Mouse (Mus musculus): ENCODE measurements at regions not wholly inside any gene's neighbourhood (a gene's known extent, or its start where the extent isn't known, plus 50 kb on each side); places are given as distances from the start of the nearest gene placed in this dataset.

- DNase-seq (ENCODE audit: low spot score) (peak; percentile 37), ATAC-seq (ENCODE audit: low read depth) (no peak)
- no peak overlapping the region for H3K4me3 ChIP-seq (ENCODE audit: low read depth, low read length)
- peaks cover 4% of the 10 kb centered on the region; the same call in 1 of the 2 replicates for H3K27me3 ChIP-seq (replicated peaks; ENCODE audit: control insufficient read depth, insufficient read depth, low read length)
- H3K4me1 ChIP-seq (ENCODE audit: control insufficient read depth, insufficient read depth, low read length): peaks cover 4% of the 10 kb centered on the region; the same call in 1 of the 2 replicates
- 61% methylated on average over 21 of the region's 21 CpGs for WGBS
- no peaks in the 10 kb centered on the region for H3K9me3 ChIP-seq (ENCODE audit: control insufficient read depth, low read length)
- H3K9ac ChIP-seq (ENCODE audit: low read depth, low read length): no peak overlapping the region
- no peaks in the 10 kb centered on the region for H3K36me3 ChIP-seq (ENCODE audit: control insufficient read depth, insufficient read depth, low read length)
- peak overlapping the region; percentile 21; the same call in 1 of the 2 replicates for H3K4me2 ChIP-seq (ENCODE audit: low read depth, low read length)
- no peak overlapping the region for H3K27ac ChIP-seq (replicated peaks; ENCODE audit: low read depth, low read length)
These were observed 65.4 kb upstream of the Tes start for GRCm38 (mm10) chr6:16999451-17000139.

- H3K27ac ChIP-seq (replicated peaks; ENCODE audit: low read depth, low read length): no peak overlapping the region
- ATAC-seq (ENCODE audit: low read depth) (no peak), DNase-seq (ENCODE audit: low spot score) (peak; percentile 29)
- H3K27me3 ChIP-seq (replicated peaks; ENCODE audit: control insufficient read depth, insufficient read depth, low read length): peaks cover 4% of the 10 kb centered on the region; the same call in 1 of the 2 replicates
- no peaks in the 10 kb centered on the region for H3K9me3 ChIP-seq (ENCODE audit: control insufficient read depth, low read length)
- 15% methylated on average over 10 of the region's 10 CpGs for WGBS
- no peak overlapping the region for H3K9ac ChIP-seq (ENCODE audit: low read depth, low read length)
- H3K36me3 ChIP-seq (ENCODE audit: control insufficient read depth, insufficient read depth, low read length): no peaks in the 10 kb centered on the region
- H3K4me2 ChIP-seq (ENCODE audit: low read depth, low read length): peak overlapping the region; percentile 34
- H3K4me1 ChIP-seq (ENCODE audit: control insufficient read depth, insufficient read depth, low read length): peaks cover 4% of the 10 kb centered on the region; the same call in 1 of the 2 replicates
- H3K4me3 ChIP-seq (ENCODE audit: low read depth, low read length): no peak overlapping the region
These were observed 69.4 kb upstream of the Tes start for GRCm38 (mm10) chr6:16995495-16995936.

GRCm38 (mm10) chr6:16994711-16995110 is 70.2 kb upstream of the Tes start:
- no peak overlapping the region for H3K27ac ChIP-seq (replicated peaks; ENCODE audit: low read depth, low read length)
- H3K9me3 ChIP-seq (ENCODE audit: control insufficient read depth, low read length): no peaks in the 10 kb centered on the region
- no peak for ATAC-seq (ENCODE audit: low read depth)
- peaks cover 4% of the 10 kb centered on the region; the same call in 1 of the 2 replicates for H3K4me1 ChIP-seq (ENCODE audit: control insufficient read depth, insufficient read depth, low read length)
- no peak overlapping the region for H3K9ac ChIP-seq (ENCODE audit: low read depth, low read length)
- WGBS: 7% methylated on average over 8 of the region's 8 CpGs
- H3K36me3 ChIP-seq (ENCODE audit: control insufficient read depth, insufficient read depth, low read length): no peaks in the 10 kb centered on the region
- H3K27me3 ChIP-seq (replicated peaks; ENCODE audit: control insufficient read depth, insufficient read depth, low read length): peaks cover 4% of the 10 kb centered on the region; the same call in 1 of the 2 replicates
- peak; percentile 66 for DNase-seq (ENCODE audit: low spot score)
- H3K4me3 ChIP-seq (ENCODE audit: low read depth, low read length): no peak overlapping the region
- 0 out of 2 replicates have a peak overlapping the region, but pooled peaks have one; percentile 19 for H3K4me2 ChIP-seq (ENCODE audit: low read depth, low read length)

- ATAC-seq (ENCODE audit: low read depth): no peak
- WGBS: 65% methylated on average over 15 of the region's 15 CpGs
These were observed 72.9 kb upstream of the Tes start for GRCm38 (mm10) chr6:16991996-16992591.

GRCm38 (mm10) chr6:16978206-16978505 is 79.9 kb upstream of the Tfec start:
- no peak overlapping the region for H3K4me3 ChIP-seq (ENCODE audit: low read depth, low read length)
- H3K9me3 ChIP-seq (ENCODE audit: control insufficient read depth, low read length): no peaks in the 10 kb centered on the region
- H3K27ac ChIP-seq (replicated peaks; ENCODE audit: low read depth, low read length): no peak overlapping the region
- no peak for ATAC-seq (ENCODE audit: low read depth)
- 12% methylated on average over 3 of the region's 3 CpGs for WGBS
- H3K4me1 ChIP-seq (ENCODE audit: control insufficient read depth, insufficient read depth, low read length): no peaks in the 10 kb centered on the region
- no peaks in the 10 kb centered on the region for H3K36me3 ChIP-seq (ENCODE audit: control insufficient read depth, insufficient read depth, low read length)
- no peak overlapping the region for H3K9ac ChIP-seq (ENCODE audit: low read depth, low read length)
- peak; percentile 71 for DNase-seq (ENCODE audit: low spot score)
- H3K27me3 ChIP-seq (replicated peaks; ENCODE audit: control insufficient read depth, insufficient read depth, low read length): no peaks in the 10 kb centered on the region
- no peak overlapping the region for H3K4me2 ChIP-seq (ENCODE audit: low read depth, low read length)

More at GRCm38 (mm10) chr6:16991996-16992591, 72.9 kb upstream of the Tes start:
- Histone ChIP-seq H3K27ac (replicated peaks; ENCODE audit: low read depth, low read length) (no peak overlapping the region), H3K36me3 (ENCODE audit: control insufficient read depth, insufficient read depth, low read length) (no peaks in the 10 kb centered on the region), H3K9ac (ENCODE audit: low read depth, low read length) (no peak overlapping the region), H3K27me3 (replicated peaks; ENCODE audit: control insufficient read depth, insufficient read depth, low read length) (peaks cover 4% of the 10 kb centered on the region; the same call in 1 of the 2 replicates), H3K4me1 (ENCODE audit: control insufficient read depth, insufficient read depth, low read length) (peaks cover 4% of the 10 kb centered on the region; the same call in 1 of the 2 replicates), H3K4me2 (ENCODE audit: low read depth, low read length) (peak overlapping the region; percentile 16), H3K9me3 (ENCODE audit: control insufficient read depth, low read length) (no peaks in the 10 kb centered on the region), H3K4me3 (ENCODE audit: low read depth, low read length) (no peak overlapping the region)
- DNase-seq (ENCODE audit: low spot score): no peak

- no peak for ATAC-seq (ENCODE audit: low read depth)
- Histone ChIP-seq H3K4me2 (ENCODE audit: low read depth, low read length) (no peak overlapping the region), H3K4me3 (ENCODE audit: low read depth, low read length) (no peak overlapping the region), H3K9me3 (ENCODE audit: control insufficient read depth, low read length) (no peaks in the 10 kb centered on the region), H3K36me3 (ENCODE audit: control insufficient read depth, insufficient read depth, low read length) (no peaks in the 10 kb centered on the region), H3K27ac (replicated peaks; ENCODE audit: low read depth, low read length) (no peak overlapping the region), H3K4me1 (ENCODE audit: control insufficient read depth, insufficient read depth, low read length) (no peaks in the 10 kb centered on the region), H3K27me3 (replicated peaks; ENCODE audit: control insufficient read depth, insufficient read depth, low read length) (no peaks in the 10 kb centered on the region), H3K9ac (ENCODE audit: low read depth, low read length) (no peak overlapping the region)
- no peak for DNase-seq (ENCODE audit: low spot score)
- 60% methylated on average over 14 of the region's 14 CpGs for WGBS
These were observed 79.4 kb upstream of the Tfec start for GRCm38 (mm10) chr6:16977392-16978205.

GRCm38 (mm10) chr6:16965658-16966057 is 67.4 kb upstream of the Tfec start:
- no peak overlapping the region for H3K4me3 ChIP-seq (ENCODE audit: low read depth, low read length)
- no peak overlapping the region for H3K9ac ChIP-seq (ENCODE audit: low read depth, low read length)
- no peak overlapping the region for H3K27ac ChIP-seq (replicated peaks; ENCODE audit: low read depth, low read length)
- H3K4me2 ChIP-seq (ENCODE audit: low read depth, low read length): no peak overlapping the region
- H3K36me3 ChIP-seq (ENCODE audit: control insufficient read depth, insufficient read depth, low read length): no peaks in the 10 kb centered on the region
- DNase-seq (ENCODE audit: low spot score) (no peak), ATAC-seq (ENCODE audit: low read depth) (no peak)
- WGBS: 51% methylated on average over 5 of the region's 5 CpGs
- H3K4me1 ChIP-seq (ENCODE audit: control insufficient read depth, insufficient read depth, low read length): no peaks in the 10 kb centered on the region
- H3K27me3 ChIP-seq (replicated peaks; ENCODE audit: control insufficient read depth, insufficient read depth, low read length): no peaks in the 10 kb centered on the region
- no peaks in the 10 kb centered on the region for H3K9me3 ChIP-seq (ENCODE audit: control insufficient read depth, low read length)

- no peak overlapping the region for H3K4me2 ChIP-seq (ENCODE audit: low read depth, low read length)
- WGBS: 71% methylated on average over 2 of the region's 2 CpGs
These were observed 66.1 kb upstream of the Tfec start for GRCm38 (mm10) chr6:16964362-16964761.

More at GRCm38 (mm10) chr6:16964362-16964761, 66.1 kb upstream of the Tfec start:
- no peak overlapping the region for H3K27ac ChIP-seq (replicated peaks; ENCODE audit: low read depth, low read length)
- no peaks in the 10 kb centered on the region for H3K9me3 ChIP-seq (ENCODE audit: control insufficient read depth, low read length)
- H3K4me1 ChIP-seq (ENCODE audit: control insufficient read depth, insufficient read depth, low read length): no peaks in the 10 kb centered on the region
- H3K4me3 ChIP-seq (ENCODE audit: low read depth, low read length): no peak overlapping the region
- no peaks in the 10 kb centered on the region for H3K36me3 ChIP-seq (ENCODE audit: control insufficient read depth, insufficient read depth, low read length)
- no peak for ATAC-seq (ENCODE audit: low read depth)
- H3K9ac ChIP-seq (ENCODE audit: low read depth, low read length): no peak overlapping the region
- H3K27me3 ChIP-seq (replicated peaks; ENCODE audit: control insufficient read depth, insufficient read depth, low read length): no peaks in the 10 kb centered on the region
- no peak for DNase-seq (ENCODE audit: low spot score)

All from embryonic facial prominence, embryonic 14.5 days (tissue).